Mouse (Mus musculus): Measurements from ENCODE around the gene Ovca2. TPM values are rescaled to one million over a fixed set of nuclear protein-coding genes. Genes with fewer than 3 reads are reported as not detected.

Gene Ovca2
- polyA plus RNA-seq, 1 experiment: 48.9 TPM

DNA sequence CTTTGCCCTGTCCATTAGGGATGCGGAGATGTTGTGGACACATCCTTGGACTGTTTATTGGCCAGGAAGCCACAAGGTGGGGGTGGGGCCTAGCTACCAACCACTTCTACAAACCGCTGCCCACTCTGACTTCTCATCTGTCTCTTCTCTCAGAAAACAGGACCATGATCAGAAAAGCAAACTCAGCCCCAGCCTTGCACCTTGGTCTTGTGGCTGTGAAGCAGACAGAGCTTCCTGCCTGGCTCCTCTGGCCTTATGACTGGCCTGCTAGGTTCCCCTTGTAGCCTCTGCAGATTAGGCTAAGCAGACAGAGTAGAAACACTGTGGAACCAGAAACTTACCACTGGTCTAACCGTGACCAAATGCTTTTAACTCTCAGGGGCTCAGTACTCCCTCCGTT is 30.7 kb upstream of the Ovca2 start:
- no peak for TF ChIP-seq POLR2A (IDR thresholded peaks at IDR 0.05; ENCODE audit: control insufficient read depth, extremely low read depth, insufficient read depth, low read length, poor library complexity)
- no peak for TF ChIP-seq CTCF (IDR thresholded peaks at IDR 0.05; ENCODE audit: borderline replicate concordance, control insufficient read depth, extremely low read depth, insufficient read depth, low read length, poor library complexity)
- Histone ChIP-seq H3K27ac (ENCODE audit: control insufficient read depth, insufficient read depth, low read length) (no peak overlapping the region), H3K4me1 (replicated peaks; ENCODE audit: control insufficient read depth, insufficient read depth, low read length) (peaks cover 51% of the 10 kb centered on the region), H3K27me3 (ENCODE audit: control insufficient read depth, insufficient read depth, low read length) (no peaks in the 10 kb centered on the region), H3K36me3 (ENCODE audit: control insufficient read depth, insufficient read depth, low read length) (no peaks in the 10 kb centered on the region), H3K4me3 (ENCODE audit: control insufficient read depth, insufficient read depth, low read length) (no peak overlapping the region)
- DNase-seq: no peak
- 60% methylated on average over 4 of the region's 4 CpGs for WGBS

GRCm38 (mm10) chr11:75206347-75206746 is 27.7 kb upstream of the Ovca2 start:
- DNase-seq: no peak
- H3K4me1 ChIP-seq (replicated peaks; ENCODE audit: control insufficient read depth, insufficient read depth, low read length): peaks cover 51% of the 10 kb centered on the region
- no peak overlapping the region for H3K27ac ChIP-seq (ENCODE audit: control insufficient read depth, insufficient read depth, low read length)
- no peaks in the 10 kb centered on the region for H3K36me3 ChIP-seq (ENCODE audit: control insufficient read depth, insufficient read depth, low read length)
- no peaks in the 10 kb centered on the region for H3K27me3 ChIP-seq (ENCODE audit: control insufficient read depth, insufficient read depth, low read length)
- 48% methylated on average over 4 of the region's 4 CpGs for WGBS
- no peak for TF ChIP-seq CTCF (IDR thresholded peaks at IDR 0.05; ENCODE audit: borderline replicate concordance, control insufficient read depth, extremely low read depth, insufficient read depth, low read length, poor library complexity)
- no peak for TF ChIP-seq POLR2A (IDR thresholded peaks at IDR 0.05; ENCODE audit: control insufficient read depth, extremely low read depth, insufficient read depth, low read length, poor library complexity)
- no peak overlapping the region for H3K4me3 ChIP-seq (ENCODE audit: control insufficient read depth, insufficient read depth, low read length)

GRCm38 (mm10) chr11:75204472-75204871 is 25.8 kb upstream of the Ovca2 start:
- H3K27me3 ChIP-seq (ENCODE audit: control insufficient read depth, insufficient read depth, low read length): no peaks in the 10 kb centered on the region
- 13% methylated on average over 9 of the region's 9 CpGs for WGBS
- no peaks in the 10 kb centered on the region for H3K36me3 ChIP-seq (ENCODE audit: control insufficient read depth, insufficient read depth, low read length)
- TF ChIP-seq CTCF (IDR thresholded peaks at IDR 0.05; ENCODE audit: borderline replicate concordance, control insufficient read depth, extremely low read depth, insufficient read depth, low read length, poor library complexity): no peak
- TF ChIP-seq POLR2A (IDR thresholded peaks at IDR 0.05; ENCODE audit: control insufficient read depth, extremely low read depth, insufficient read depth, low read length, poor library complexity): no peak
- no peak overlapping the region for H3K4me3 ChIP-seq (ENCODE audit: control insufficient read depth, insufficient read depth, low read length)
- H3K4me1 ChIP-seq (replicated peaks; ENCODE audit: control insufficient read depth, insufficient read depth, low read length): peaks cover 39% of the 10 kb centered on the region
- H3K27ac ChIP-seq (ENCODE audit: control insufficient read depth, insufficient read depth, low read length): no peak overlapping the region
- DNase-seq: no peak

GRCm38 (mm10) chr11:75203926-75204325 is 25.3 kb upstream of the Ovca2 start:
- Histone ChIP-seq H3K4me3 (ENCODE audit: control insufficient read depth, insufficient read depth, low read length) (no peak overlapping the region), H3K27me3 (ENCODE audit: control insufficient read depth, insufficient read depth, low read length) (no peaks in the 10 kb centered on the region), H3K36me3 (ENCODE audit: control insufficient read depth, insufficient read depth, low read length) (no peaks in the 10 kb centered on the region), H3K27ac (ENCODE audit: control insufficient read depth, insufficient read depth, low read length) (no peak overlapping the region), H3K4me1 (replicated peaks; ENCODE audit: control insufficient read depth, insufficient read depth, low read length) (peaks cover 36% of the 10 kb centered on the region)
- WGBS: 75% methylated on average over 4 of the region's 4 CpGs
- no peak for TF ChIP-seq CTCF (IDR thresholded peaks at IDR 0.05; ENCODE audit: borderline replicate concordance, control insufficient read depth, extremely low read depth, insufficient read depth, low read length, poor library complexity)
- no peak for TF ChIP-seq POLR2A (IDR thresholded peaks at IDR 0.05; ENCODE audit: control insufficient read depth, extremely low read depth, insufficient read depth, low read length, poor library complexity)
- DNase-seq: no peak

- Histone ChIP-seq H3K4me1 (replicated peaks; ENCODE audit: control insufficient read depth, insufficient read depth, low read length) (peaks cover 36% of the 10 kb centered on the region), H3K4me3 (ENCODE audit: control insufficient read depth, insufficient read depth, low read length) (no peak overlapping the region), H3K27me3 (ENCODE audit: control insufficient read depth, insufficient read depth, low read length) (no peaks in the 10 kb centered on the region), H3K36me3 (ENCODE audit: control insufficient read depth, insufficient read depth, low read length) (no peaks in the 10 kb centered on the region), H3K27ac (ENCODE audit: control insufficient read depth, insufficient read depth, low read length) (no peak overlapping the region)
- 93% methylated on average over 8 of the region's 8 CpGs for WGBS
- TF ChIP-seq CTCF (IDR thresholded peaks at IDR 0.05; ENCODE audit: borderline replicate concordance, control insufficient read depth, extremely low read depth, insufficient read depth, low read length, poor library complexity) (no peak), POLR2A (IDR thresholded peaks at IDR 0.05; ENCODE audit: control insufficient read depth, extremely low read depth, insufficient read depth, low read length, poor library complexity) (no peak)
- no peak for DNase-seq
Measured at GRCm38 (mm10) chr11:75201721-75202120, 23.1 kb upstream of the Ovca2 start.

GRCm38 (mm10) chr11:75200935-75201334 is 22.3 kb upstream of the Ovca2 start:
- DNase-seq: no peak
- Histone ChIP-seq H3K27ac (ENCODE audit: control insufficient read depth, insufficient read depth, low read length) (no peak overlapping the region), H3K4me3 (ENCODE audit: control insufficient read depth, insufficient read depth, low read length) (no peak overlapping the region), H3K36me3 (ENCODE audit: control insufficient read depth, insufficient read depth, low read length) (no peaks in the 10 kb centered on the region), H3K4me1 (replicated peaks; ENCODE audit: control insufficient read depth, insufficient read depth, low read length) (peaks cover 34% of the 10 kb centered on the region), H3K27me3 (ENCODE audit: control insufficient read depth, insufficient read depth, low read length) (no peaks in the 10 kb centered on the region)
- 96% methylated on average over 12 of the region's 12 CpGs for WGBS
- no peak for TF ChIP-seq POLR2A (IDR thresholded peaks at IDR 0.05; ENCODE audit: control insufficient read depth, extremely low read depth, insufficient read depth, low read length, poor library complexity)
- TF ChIP-seq CTCF (IDR thresholded peaks at IDR 0.05; ENCODE audit: borderline replicate concordance, control insufficient read depth, extremely low read depth, insufficient read depth, low read length, poor library complexity): no peak

DNA sequence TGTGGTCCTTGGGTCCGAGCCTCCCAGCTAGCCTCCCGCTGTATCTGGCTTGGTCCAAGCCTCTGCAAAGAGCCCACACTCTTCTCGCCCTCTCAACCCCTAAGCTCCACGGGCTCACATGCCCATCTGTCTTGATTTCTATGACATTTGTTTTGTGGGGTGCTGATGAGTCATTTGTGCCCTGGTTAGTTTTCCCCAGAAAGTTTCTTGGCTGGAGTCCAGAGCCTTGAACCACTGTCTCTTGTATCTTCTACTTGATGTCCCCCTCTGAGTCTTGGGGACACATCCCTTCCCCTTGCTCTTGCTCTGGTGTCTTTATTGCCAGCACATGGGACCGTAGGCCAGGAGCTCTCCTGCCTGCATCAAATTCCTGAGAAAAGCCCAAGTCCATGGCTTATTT is 21.3 kb upstream of the Ovca2 start:
- H3K36me3 ChIP-seq (ENCODE audit: control insufficient read depth, insufficient read depth, low read length): no peaks in the 10 kb centered on the region
- no peak for DNase-seq
- H3K4me3 ChIP-seq (ENCODE audit: control insufficient read depth, insufficient read depth, low read length): no peak overlapping the region
- H3K27ac ChIP-seq (ENCODE audit: control insufficient read depth, insufficient read depth, low read length): no peak overlapping the region
- H3K4me1 ChIP-seq (replicated peaks; ENCODE audit: control insufficient read depth, insufficient read depth, low read length): peaks cover 39% of the 10 kb centered on the region
- H3K27me3 ChIP-seq (ENCODE audit: control insufficient read depth, insufficient read depth, low read length): no peaks in the 10 kb centered on the region
- TF ChIP-seq CTCF (IDR thresholded peaks at IDR 0.05; ENCODE audit: borderline replicate concordance, control insufficient read depth, extremely low read depth, insufficient read depth, low read length, poor library complexity) (no peak), POLR2A (IDR thresholded peaks at IDR 0.05; ENCODE audit: control insufficient read depth, extremely low read depth, insufficient read depth, low read length, poor library complexity) (no peak)
- 78% methylated on average over 5 of the region's 5 CpGs for WGBS

All from thymus, adult 2 months (tissue).